Mouse (Mus musculus) thymus, adult 2 months (tissue): ENCODE data around the gene Atn1. TPM values are rescaled to one million over a fixed set of nuclear protein-coding genes. Genes with fewer than 3 reads are reported as not detected.

Source experiments
- DNase-seq: peaks from one replicate; pipeline ENCODE4 v3.0.0; 2021
- H3K27ac ChIP-seq: fragments of 200-500 bp; 2 replicates; pipeline ENCODE4 v1.5.1; 2012; ENCODE audit warnings: low read length, control low read depth; ENCODE audit not compliant: control insufficient read depth, insufficient read depth
- H3K27me3 ChIP-seq: fragments of 200-500 bp; 2 replicates; pipeline ENCODE4 v1.6.1; 2012; ENCODE audit warnings: mild to moderate bottlenecking, low read length, moderate library complexity, mixed read lengths; ENCODE audit not compliant: control insufficient read depth, insufficient read depth
- H3K36me3 ChIP-seq: fragments of 200-500 bp; 2 replicates; pipeline ENCODE4 v1.6.1; 2012; ENCODE audit warnings: mild to moderate bottlenecking, low read length, moderate library complexity; ENCODE audit not compliant: control insufficient read depth, insufficient read depth
- H3K4me1 ChIP-seq: fragments of 200-500 bp; replicated peaks from 2 replicates; pipeline ENCODE4 v1.6.1; 2012; ENCODE audit warnings: low read length; ENCODE audit not compliant: control insufficient read depth, insufficient read depth
- H3K4me3 ChIP-seq: fragments of 200-500 bp; 2 replicates; pipeline ENCODE4 v1.5.1; 2012; ENCODE audit warnings: mild to moderate bottlenecking, low read length, control low read depth, moderate library complexity; ENCODE audit not compliant: control insufficient read depth, insufficient read depth
- CTCF ChIP-seq: fragments of 200-500 bp; IDR thresholded peaks from 2 replicates; pipeline ENCODE4 v1.5.1; 2012; ENCODE audit warnings: mild to moderate bottlenecking, control low read depth, low read length, moderate library complexity, borderline replicate concordance; ENCODE audit not compliant: control insufficient read depth, poor library complexity, insufficient read depth; ENCODE audit errors: extremely low read depth
- POLR2A ChIP-seq: fragments of 200-500 bp; IDR thresholded peaks from 2 replicates; pipeline ENCODE4 v1.6.1; 2012; ENCODE audit warnings: mild to moderate bottlenecking, low read length, control low read depth, moderate library complexity; ENCODE audit not compliant: control insufficient read depth, poor library complexity, insufficient read depth; ENCODE audit errors: extremely low read depth
- whole genome bisulfite sequencing: fragments of 180-500 bp; shearing (Covaris S2); methylation state at CpG from one replicate; pipeline ENCODE4 v1.1.7; 2018; 5-methylcytosine and 5-hydroxymethylcytosine counted together
- polyA plus RNA-seq: library from polyadenylated mRNA; depleted of rRNA; stranded (reverse); fragments of >200 nt; gene quantifications from 2 replicates; pipeline ENCODE4 v1.2.3, GENCODE M21; 2012

Gene Atn1
- polyA plus RNA-seq, 1 experiment, result 48.3 TPM

DNA sequence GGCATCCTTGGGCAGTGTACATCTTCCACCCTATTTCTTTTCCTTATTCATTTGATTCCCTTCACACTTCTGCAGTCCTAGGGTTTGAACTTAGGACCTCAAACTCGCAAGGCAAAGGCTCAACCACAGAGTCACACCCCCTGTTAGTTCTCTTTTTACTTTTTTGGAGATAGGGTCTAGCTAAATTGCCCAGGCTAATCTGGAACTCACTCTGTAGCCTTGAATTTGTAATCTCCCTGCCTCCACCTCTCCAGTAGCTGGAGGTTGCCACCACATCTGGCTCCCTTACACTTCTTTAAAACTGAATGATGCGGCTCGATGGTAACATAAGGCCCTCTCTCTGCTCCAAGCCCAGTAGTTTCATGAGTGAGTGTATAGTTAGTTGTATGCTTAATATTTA, 21.9 kb downstream of the Atn1 start:
- Histone ChIP-seq H3K27me3 (no peaks in the 10 kb centered on the region), H3K27ac (no peak overlapping the region), H3K4me1 (peaks cover 50% of the 10 kb centered on the region), H3K36me3 (no peaks in the 10 kb centered on the region), H3K4me3 (no peak overlapping the region)
- no peak for DNase-seq
- WGBS, result 91% methylated on average over 3 of the region's 3 CpGs
- no peak for TF ChIP-seq POLR2A
- TF ChIP-seq CTCF, result no peak

DNA sequence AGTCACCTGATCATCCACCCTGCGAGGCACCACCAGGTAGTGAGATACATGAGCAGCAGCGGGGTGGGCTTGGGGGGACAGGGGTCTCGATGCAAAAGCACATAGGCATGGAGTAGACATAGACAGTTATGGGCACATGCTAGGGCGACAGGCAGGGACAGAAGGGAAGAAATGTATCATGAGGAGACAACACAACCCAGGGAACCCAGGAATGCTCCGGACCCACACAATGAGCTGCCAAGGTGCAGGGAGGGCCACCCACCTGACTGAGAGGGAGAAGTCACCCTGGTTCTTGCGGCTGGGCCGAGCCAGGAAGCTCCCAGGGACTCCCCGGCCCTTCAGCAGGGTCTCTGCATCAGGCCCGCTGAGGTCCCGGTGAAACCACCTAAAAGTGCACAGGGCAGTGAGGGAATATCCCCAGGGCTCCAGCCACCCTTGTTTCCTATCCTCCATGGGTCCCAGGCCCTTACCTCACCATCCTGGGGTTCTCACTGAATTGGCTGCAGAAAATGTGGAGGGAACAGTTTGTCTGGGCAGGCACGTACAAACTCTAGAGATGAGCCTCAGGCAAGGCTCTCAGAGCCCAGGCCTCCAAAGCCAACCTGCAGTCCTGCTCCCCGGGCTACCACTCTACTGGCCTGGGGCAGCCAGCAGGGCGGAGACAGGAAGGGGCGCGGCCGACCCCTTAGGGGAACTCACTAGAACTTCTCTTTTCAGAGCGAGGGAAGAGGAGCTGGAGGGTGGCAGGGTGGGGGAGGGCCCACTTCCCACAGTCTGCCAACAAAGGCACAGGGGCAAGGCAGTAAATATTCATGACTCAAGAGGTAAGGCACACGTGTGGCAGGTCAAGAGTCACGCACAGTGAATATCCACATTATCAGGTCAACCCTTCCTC, 23.6 kb downstream of the Atn1 start:
- TF ChIP-seq POLR2A, result peak; percentile 88
- TF ChIP-seq CTCF, result peak; percentile 63; the same call in 1 of the 2 replicates
- Histone ChIP-seq H3K27ac (peak overlapping the region; percentile 83), H3K27me3 (no peaks in the 10 kb centered on the region), H3K4me3 (peak overlapping the region; percentile 91), H3K36me3 (peaks cover 14% of the 10 kb centered on the region), H3K4me1 (peaks cover 41% of the 10 kb centered on the region)
- peak; percentile 87 for DNase-seq
- WGBS, result 5% methylated on average over 19 of the region's 19 CpGs

DNA sequence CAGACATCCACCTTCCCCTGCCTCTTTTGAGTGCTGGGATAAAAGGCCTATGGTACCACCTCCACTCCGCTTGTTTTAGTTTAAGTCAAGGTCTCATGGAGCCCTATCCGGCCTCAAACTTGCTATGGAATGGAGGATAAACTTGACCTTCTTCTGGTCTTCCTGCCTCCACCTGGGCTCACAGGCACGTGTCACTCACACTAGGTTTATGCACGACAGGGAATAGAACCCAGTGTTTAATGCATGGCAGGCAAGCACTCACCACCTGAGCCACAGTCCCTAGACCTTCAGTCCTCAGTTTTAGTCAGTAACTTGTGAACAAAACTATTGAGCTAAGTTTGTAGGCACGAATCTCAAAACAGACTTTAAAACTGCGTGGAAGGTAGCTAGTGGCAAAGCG, 25.3 kb downstream of the Atn1 start:
- WGBS, result 73% methylated on average over 7 of the region's 7 CpGs
- peaks cover 41% of the 10 kb centered on the region for H3K4me1 ChIP-seq
- no peaks in the 10 kb centered on the region for H3K27me3 ChIP-seq
- DNase-seq, result no peak
- H3K36me3 ChIP-seq, result peaks cover 24% of the 10 kb centered on the region
- peak overlapping the region; percentile 91; the same call in 1 of the 2 replicates for H3K4me3 ChIP-seq
- TF ChIP-seq CTCF (no peak), POLR2A (no peak)
- H3K27ac ChIP-seq, result peak overlapping the region; percentile 83

DNA sequence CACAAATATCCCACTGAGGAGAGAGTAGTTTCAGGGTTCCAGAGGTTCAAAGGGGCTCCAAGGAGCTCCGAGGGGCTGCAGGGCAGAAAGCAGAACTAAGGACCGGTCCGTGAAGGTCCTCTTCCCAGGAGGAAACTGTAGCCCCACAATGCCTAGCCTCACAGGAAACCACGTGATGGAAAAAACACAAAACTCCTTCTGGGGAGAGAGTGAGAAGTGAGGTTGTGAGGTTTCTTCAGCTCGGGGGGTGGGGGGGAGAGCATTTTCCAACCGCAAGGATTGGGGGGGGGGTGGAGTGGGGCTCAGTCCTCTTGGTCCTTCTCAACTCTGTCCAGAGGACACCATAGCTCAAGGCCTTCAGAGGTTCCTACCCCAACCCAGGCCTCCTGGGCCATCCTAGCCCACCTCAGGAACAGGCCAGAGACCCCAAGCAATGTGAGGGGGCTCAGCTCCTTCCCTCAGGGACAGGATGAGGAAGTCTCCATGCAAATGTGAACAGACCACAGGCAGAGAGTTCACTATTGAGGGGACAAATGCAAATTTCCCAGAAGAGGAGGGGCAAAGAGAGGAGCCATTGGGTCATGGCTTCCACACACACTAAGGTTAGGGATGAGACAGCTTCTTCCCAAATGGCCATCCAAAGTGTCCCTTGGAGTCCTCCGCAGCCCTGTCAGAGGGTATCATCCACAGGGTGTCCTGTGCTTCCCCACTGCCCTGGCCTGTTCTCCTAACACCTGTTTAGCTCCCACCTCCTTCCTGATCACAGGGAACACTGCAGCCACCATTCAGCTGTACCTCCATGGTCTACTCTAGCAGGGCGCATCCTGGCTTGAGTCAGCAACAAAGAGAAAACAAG, 26.2 kb downstream of the Atn1 start:
- Histone ChIP-seq H3K4me3 (peak overlapping the region; percentile 21), H3K27me3 (no peaks in the 10 kb centered on the region), H3K27ac (peak overlapping the region; percentile 83), H3K36me3 (peaks cover 33% of the 10 kb centered on the region), H3K4me1 (peaks cover 42% of the 10 kb centered on the region)
- no peak for TF ChIP-seq POLR2A
- TF ChIP-seq CTCF, result no peak
- peak; percentile 62 for DNase-seq
- WGBS, result 14% methylated on average over 8 of the region's 8 CpGs

DNA sequence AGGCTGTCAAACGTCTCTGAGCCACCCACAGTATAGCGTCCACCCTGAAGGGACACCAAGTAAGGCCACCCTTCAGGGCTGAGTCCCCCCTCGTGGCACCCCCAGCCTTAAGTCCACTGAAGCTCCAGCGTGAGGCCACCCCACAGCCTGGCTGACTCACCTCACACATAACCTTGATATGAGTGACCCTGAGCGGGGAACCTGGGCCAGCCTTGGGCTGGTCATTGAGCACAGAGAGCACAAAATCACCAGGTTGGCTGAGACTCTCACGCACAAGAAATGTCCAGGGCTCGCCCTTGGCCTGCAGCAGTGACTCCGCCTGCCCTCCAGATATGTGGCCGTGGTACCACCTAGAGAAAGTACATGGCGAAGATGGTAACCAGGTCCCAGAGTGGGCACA, 27.7 kb downstream of the Atn1 start:
- Histone ChIP-seq H3K27me3 (no peaks in the 10 kb centered on the region), H3K36me3 (peaks cover 41% of the 10 kb centered on the region), H3K4me1 (peaks cover 52% of the 10 kb centered on the region), H3K27ac (no peak overlapping the region), H3K4me3 (no peak overlapping the region)
- WGBS, result 97% methylated on average over 10 of the region's 10 CpGs
- no peak for DNase-seq
- TF ChIP-seq CTCF, result no peak
- no peak for TF ChIP-seq POLR2A

DNA sequence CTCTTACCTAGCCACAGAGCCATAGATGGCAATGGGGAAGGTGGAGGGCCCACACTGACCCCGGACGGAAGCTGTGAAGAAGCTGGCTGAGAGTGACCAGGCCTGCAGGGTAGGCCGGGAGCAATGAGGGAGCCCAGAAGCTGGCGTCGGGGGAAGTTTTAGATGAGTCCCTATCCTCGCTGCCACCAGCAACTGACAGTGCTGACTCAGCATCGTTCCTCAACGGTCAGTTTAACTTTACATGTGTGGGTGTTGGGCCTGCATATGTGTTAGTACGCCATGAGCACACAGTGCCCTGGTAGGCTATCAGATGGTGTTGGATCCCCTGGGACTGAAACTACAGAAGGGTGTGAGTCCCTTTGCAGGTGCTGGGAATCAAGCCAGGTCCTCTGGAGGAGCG, 31.9 kb downstream of the Atn1 start:
- H3K27me3 ChIP-seq, result no peaks in the 10 kb centered on the region
- peaks cover 55% of the 10 kb centered on the region for H3K4me1 ChIP-seq
- no peak for DNase-seq
- H3K36me3 ChIP-seq, result peaks cover 44% of the 10 kb centered on the region
- H3K4me3 ChIP-seq, result no peak overlapping the region
- 98% methylated on average over 10 of the region's 10 CpGs for WGBS
- no peak overlapping the region for H3K27ac ChIP-seq
- TF ChIP-seq CTCF, result no peak
- TF ChIP-seq POLR2A, result no peak

DNA sequence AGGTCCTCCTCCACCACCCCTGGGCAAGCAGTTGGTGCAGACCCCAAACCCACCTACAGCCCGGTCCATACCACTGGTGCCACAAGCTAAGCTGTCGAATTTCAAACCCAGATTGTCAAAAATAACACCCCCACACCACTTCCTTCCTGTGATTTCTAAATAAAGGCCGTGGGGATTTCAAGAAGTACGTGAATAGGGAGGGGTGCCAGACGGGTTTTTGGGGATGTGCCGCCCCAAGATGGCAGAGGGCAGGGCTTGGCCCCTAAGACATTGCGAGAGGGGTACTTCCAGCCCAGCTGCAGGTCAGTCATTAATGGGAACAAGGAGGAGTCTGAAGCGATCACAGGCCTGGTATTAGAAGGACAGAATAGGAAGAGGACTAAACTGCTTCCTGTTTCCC, 32.8 kb downstream of the Atn1 start:
- no peak for TF ChIP-seq POLR2A
- TF ChIP-seq CTCF, result no peak
- no peak for DNase-seq
- peaks cover 52% of the 10 kb centered on the region for H3K4me1 ChIP-seq
- H3K4me3 ChIP-seq, result no peak overlapping the region
- H3K27me3 ChIP-seq, result no peaks in the 10 kb centered on the region
- H3K36me3 ChIP-seq, result peaks cover 38% of the 10 kb centered on the region
- peak overlapping the region; percentile 64 for H3K27ac ChIP-seq
- 26% methylated on average over 8 of the region's 8 CpGs for WGBS
